Mouse (Mus musculus): ENCODE data around the gene Hivep3.

Hivep3 gene

DNA sequence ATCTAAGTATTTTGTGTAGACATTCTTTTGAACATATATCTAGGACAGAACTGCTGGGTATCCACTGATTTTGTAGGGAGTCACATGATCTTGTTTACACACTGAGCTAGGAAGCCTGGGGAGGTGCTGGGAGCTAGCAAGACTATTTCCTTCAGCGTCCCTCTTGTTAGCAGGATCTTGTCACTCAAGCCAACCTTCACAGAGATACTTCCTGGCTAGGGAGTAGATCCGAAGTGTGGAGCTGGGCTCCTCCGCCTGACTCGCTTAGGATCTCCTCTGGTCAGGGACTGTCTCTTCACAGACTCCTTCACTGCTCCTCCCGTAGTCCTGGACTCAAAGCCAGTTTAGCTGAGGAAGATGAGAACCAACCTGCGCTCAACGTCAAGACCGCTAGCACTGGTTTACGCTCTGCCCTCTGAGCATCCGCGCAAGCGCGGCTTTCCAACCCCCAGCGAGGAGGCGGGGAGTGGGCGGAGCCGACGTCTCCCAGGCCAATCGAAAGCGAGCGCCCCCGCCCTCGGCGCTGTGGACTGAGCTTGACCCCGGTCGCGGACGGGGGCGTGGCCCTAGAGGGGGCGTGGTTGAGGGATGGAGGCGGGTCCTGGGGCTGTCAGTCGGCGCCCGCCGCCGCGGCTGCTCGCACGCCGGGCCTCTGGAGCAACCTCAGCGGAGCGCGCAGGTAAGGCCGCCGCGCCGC, at the start of gene Hivep3:
Gene Hivep3, plus strand, starts transcription at position 601 of the 697 bp plus-strand sequence.
- DNase-seq (ENCODE audit: low spot score): peak; percentile 95

DNA sequence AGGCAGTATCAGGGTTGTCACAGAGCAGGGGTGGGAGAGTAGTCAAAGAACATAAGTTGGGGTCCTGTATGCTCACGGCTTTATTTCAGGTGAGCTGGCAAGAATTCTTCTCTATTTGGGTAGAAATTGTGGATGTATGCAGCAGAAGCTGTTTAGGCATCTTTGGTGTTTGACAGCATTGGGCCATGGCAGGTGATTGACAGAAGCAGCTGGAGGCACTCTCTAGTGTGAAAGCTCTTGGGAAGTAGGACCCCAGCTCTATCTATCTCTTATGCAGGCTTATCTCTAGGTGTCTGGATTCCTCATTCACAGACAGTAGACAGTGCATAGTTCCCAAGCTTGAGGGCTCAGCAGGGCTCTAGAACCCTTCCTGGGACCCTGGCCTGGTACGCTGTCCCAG, 47.8 kb upstream of the Hivep3 start:
- no peak for DNase-seq (ENCODE audit: low spot score)

DNA sequence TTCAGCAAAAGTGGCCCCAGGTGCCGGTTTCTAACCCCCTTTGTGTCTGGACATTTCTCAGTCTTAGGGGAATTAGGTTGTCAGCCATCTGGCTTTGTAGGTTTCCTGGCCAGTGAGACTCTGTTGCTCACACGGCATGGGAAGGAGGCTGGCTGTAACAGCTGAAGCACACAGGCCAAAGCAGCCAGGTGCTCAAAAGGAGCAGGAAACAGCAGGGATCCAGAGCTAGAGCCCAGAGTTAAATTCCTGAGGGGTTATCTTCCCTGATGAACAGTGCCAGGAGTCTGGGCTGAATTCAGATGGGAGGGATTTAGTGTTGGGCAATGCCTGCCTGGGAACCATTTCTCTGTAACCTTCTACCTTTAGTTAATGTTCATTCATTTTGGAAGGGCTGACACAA, 35.2 kb upstream of the Hivep3 start:
- peak; percentile 50 for DNase-seq (ENCODE audit: low spot score)

DNA sequence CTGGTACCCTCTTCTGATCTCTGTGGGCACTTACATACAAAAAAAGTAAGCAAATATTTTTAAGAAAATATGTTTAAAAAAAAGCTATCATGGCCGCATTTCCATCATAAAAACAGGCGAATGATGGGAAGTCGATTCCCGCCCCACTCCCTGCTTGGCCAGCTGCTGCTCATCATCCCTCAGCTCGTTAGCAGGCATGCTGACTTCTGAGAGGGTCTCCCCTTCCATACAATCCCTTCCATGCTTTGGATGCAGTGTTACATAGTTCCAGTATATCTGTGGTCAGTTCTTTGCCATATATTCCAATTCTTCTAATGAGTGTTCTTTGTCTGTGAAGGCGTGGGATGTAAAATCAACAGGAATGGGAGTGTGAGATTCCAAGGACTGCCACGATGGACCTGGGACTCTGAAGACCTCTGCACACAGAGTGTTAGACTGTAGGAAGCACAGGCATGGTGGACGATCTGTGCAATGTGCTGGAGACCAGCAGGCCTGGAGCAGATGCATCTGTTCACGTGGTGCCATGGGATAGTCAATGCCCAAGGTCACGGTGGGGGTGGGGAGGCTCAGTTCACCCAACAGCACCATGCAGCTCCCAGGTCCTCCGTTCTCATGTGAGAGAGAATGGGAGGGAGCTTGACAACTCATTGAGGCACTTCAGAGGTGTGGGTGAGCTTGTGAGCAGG, 32.2 kb upstream of the Hivep3 start:
- no peak for DNase-seq (ENCODE audit: low spot score)

DNA sequence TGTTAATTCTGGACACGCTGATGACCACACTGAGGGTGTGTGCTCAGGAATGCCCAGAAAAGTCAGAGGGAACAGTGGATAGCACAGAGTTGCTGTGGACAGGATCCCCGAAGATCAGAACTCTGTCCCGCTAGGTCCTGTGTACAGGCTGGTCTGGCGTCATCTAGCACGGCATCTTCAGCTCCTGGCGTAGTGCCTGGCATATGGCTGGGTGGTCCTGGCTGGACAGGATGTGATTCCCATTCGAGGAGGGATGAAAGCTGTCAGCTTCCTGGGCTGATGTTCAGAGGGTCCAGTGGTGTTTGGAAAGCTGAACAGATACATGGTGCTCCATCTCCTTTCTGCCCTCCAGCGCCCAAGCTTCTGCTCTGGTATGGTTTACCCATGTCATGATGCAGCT, 29.6 kb upstream of the Hivep3 start:
- DNase-seq (ENCODE audit: low spot score): no peak

DNA sequence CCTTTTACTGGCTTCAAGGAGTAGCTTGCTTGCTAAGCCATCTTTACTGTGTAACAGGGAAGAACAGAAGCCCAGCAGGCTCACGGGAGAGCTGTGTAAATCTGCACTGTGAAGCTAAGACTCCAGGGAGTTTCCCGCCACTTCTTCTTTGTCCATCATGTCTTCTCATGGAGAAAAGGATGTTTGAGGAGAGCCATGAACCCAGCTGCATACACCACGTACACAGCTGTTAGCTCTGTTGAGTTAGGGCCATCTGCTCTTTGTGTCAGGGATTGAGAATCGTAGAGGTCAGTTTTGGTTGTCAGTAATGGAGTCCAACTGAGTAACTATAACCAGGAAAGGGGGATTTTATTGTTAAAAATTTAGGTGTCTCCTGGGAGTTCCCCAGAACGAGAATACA, 26.3 kb upstream of the Hivep3 start:
- no peak for DNase-seq (ENCODE audit: low spot score)

DNA sequence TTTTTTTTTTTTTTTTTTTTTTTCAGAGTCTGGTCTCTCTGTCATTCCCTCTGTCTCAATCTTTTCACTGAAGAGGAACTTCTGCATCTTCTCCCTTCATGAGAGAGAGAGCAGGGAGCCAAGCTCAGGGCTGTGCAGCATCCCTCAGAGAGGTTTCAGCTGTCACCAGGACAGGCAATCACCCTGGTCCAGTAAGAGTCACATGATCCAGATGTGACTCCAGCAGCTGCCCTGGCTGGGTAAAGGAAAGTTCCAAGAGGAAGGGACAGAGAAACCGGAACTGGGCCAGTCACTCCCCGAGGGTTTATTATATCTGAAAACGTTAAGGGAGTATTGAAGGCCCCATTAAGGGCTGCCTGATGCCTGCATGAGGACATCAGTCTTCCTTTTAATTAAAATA, 25.8 kb upstream of the Hivep3 start:
- no peak for DNase-seq (ENCODE audit: low spot score)

DNA sequence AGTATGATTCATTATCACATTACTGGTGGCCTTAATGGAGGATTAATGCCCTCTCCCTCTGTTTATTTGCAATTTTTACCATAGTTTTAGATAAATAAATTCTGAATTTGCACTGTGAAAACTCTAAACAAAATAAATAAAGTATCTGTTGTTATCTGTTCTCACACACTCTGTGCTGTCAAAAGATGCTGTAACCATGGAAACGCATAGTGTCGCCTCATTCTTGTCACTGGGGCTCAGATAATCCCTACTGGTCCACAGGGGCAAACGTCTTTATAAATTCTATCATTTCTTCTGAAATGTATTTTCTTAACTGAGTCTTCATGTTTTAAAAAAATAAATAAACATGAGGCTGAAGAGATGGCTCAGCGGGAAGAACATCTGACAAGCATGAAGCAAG, 23.4 kb upstream of the Hivep3 start:
- no peak for DNase-seq (ENCODE audit: low spot score)

DNA sequence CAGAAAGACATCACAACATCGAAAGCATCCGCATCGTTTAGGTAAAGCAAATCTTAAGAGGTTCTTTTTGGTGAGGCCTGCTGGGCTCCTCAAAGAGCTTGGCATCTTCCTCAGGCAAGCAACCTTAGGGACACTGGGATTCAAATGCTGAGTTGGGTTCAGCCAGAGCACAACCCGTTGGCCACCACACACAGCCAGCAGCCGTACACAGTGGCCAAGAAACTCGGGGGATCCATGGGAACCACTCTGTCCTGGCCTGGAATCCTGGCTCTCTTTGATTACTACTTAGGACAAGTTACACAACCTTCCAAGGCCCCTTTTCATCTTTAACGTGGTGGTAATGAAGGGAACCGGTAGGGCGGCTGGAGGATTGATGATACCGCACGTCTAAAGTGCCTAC, 16.1 kb upstream of the Hivep3 start:
- DNase-seq (ENCODE audit: low spot score): no peak

DNA sequence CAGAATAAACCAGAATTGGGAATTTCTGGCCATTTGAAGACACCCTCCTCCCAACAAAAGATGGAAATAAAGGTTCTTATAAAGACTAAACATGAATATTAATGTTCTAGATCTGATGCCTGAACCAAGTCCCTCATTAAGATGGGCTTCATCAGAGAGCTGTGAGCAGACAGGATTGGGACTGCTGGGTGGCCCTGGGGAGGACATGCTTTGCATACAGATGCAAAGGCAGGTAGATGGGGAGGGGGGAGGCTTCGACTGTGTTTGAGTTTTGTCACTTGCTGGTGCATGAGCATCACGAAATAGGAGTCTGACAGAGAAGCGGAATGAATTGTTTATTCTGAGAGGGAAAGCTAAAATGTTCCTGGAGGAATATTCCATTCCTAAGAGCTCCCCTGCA, 12.1 kb upstream of the Hivep3 start:
- no peak for DNase-seq (ENCODE audit: low spot score)

DNA sequence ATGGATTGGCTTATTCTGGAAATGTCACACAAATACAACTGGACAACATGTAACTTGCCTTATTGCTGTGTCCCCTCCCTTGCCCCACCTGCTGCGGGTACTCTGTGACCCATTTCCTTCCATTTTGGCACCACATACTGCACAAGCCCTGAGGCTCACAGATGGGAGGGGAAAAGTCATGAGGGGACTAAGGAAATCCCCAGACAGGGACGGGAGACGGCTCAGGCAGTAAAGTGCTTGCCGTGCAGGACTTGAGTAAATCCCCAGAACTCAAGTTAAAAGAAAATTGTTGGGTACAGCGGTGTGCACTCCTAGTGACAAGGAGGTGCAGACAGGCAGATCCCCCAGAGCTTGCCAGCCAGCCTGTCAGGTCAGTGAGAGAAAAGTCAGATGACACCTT, 7.5 kb upstream of the Hivep3 start:
- no peak for DNase-seq (ENCODE audit: low spot score)

DNA sequence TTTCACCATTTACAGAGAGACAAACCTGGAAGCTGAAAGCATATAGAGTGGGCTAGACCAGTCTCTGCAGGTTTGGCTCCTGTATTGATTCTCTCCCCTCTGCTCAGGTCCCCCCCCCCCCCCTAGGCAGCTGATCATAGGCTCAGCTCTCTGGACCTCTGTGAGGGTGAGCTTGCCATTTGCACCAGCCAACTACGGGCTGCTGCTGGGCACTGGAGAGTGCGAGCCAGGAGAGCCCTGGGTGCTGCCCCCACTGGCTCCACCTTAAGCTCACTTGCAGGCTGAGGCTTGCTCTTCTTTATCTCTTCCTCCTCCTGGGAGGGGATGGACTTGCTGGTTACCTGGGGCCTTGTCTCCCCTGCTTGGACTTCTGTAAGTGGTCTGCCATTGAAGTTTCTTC, 5.7 kb upstream of the Hivep3 start:
- no peak for DNase-seq (ENCODE audit: low spot score)

DNA sequence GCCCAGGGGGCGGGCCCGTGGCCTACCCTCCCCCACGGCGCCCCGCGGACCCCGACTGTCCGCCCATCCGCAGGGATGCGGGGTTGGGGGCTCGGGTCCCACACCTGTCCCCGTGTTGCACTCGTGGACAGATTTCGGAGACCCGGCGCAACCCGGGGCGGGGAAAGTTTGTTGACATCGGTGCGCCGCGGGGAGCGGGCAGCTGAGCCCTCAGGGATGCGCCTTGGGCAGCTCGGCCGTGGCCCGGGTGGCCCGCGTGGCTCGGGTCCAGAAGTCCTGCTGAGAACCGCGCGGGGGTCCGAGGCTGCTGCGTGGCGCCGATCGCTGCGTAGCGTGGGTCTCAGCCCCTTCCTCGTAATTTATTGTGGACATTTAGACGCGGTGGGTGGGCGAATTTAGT, 358 bp downstream of the Hivep3 start:
- no peak for DNase-seq (ENCODE audit: low spot score)

DNA sequence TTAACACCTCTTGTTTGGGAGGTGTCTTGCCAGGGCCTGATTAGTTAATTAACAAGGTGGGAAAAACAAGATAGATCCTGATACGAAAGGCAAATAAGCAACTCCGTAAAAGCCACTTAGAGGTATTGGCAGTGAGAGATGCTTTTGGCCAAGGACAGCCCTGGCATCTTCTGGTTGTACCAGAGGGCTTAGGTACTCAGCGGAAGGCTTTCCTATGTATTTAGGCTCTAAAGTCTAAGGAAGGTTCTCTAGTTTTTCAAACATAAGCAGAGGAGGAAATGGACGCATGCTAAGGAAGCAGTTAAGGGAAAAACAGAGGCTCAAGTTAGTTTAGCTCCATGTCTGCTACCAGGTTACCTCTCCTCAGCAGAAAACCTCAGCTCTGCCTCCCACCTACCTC, 768 bp downstream of the Hivep3 start:
- DNase-seq (ENCODE audit: low spot score): no peak

DNA sequence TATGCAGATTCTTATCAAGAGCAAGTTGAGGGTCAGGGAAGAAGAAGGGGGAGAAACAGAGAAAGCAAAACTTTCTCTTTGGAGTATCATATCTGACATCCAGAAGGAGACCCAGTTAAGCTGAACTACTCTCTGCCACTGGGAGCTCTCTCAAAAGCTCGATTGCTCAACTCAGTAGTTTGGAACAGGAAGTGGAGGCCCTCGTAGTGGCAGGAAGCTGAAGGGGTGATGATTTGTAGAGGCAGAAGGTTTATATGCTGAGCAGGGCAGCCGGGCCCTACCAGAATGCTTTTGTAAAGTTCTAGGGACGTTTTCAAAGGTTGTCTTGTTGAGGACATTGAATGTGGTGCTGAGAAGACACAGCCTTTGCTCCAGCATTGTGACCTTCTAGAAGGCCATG, 5.1 kb downstream of the Hivep3 start:
- DNase-seq (ENCODE audit: low spot score): peak; percentile 45

DNA sequence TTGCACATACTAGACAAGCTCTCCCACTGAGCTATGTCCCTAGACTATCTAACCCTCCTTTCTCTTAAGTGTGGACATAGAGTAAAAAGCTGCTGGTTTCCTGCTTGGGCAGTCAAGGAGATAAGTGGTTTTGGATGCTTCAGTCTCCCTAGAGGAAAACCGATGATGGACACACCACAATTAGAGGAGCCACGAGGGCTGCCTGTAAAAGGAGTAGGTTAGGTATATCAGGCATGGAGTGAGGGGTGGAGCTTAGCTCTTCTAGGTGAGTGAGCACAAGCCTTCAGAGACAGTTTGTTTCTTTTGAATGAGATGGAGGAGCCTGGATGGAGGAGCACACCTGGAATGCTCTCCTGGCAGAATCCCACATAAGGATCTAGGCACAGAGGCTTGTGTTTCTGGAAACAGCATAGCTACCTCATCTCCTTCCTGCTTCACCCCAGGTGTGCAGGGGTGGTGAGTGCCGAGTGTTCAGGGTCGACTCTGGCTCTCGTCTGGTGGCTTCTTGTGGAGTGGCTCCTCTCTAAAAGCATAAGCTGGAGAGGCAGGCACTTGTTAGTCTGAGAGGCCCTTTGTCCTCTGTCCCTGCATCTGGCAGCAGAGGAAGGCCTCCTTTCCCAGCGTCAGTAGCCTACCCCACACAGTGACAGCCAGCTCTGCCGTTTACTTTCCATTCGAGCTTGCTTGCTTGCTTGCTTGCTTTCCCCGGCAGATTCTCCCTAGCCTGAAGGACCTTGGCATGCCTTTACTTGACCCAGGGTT, 5.9 kb downstream of the Hivep3 start:
- DNase-seq (ENCODE audit: low spot score): no peak

DNA sequence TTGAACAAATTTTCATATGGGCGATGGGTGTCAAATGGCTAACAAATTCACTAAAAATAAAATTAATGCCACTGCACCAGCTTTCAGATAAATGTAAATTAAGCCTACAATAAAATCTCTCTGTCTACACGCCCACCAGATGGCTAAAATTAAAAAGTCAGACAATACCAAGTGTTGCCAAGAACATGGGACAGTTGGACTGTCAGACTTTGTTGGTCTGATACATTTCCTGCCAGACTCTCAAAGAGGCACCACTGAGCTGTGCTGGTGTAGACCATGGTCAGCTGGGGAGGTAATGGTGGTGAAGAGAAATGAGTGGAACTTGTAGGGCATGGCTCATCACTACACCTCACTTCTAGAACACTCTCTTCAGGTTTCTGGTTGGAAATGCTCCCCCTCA, 14.8 kb downstream of the Hivep3 start:
- no peak for DNase-seq (ENCODE audit: low spot score)

DNA sequence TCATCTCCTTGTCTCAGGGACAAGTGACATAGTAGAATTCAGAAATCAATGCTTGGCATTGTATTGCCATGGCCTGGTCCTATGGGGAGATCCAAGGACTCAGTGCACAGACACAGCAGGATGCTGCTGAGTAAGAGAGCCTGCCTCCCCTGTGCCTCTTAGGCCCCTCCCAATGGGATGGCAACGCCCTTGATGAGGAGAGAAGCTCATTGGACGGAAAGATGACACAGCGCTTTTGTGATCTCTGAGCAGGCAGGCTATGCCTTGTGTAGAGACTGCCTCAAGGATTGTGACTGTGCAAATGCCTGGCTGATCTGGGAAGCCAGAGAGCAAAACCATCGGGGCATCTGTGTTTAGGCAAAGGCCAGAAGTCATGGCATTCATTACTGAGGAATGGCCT, 16.6 kb downstream of the Hivep3 start:
- DNase-seq (ENCODE audit: low spot score): no peak

DNA sequence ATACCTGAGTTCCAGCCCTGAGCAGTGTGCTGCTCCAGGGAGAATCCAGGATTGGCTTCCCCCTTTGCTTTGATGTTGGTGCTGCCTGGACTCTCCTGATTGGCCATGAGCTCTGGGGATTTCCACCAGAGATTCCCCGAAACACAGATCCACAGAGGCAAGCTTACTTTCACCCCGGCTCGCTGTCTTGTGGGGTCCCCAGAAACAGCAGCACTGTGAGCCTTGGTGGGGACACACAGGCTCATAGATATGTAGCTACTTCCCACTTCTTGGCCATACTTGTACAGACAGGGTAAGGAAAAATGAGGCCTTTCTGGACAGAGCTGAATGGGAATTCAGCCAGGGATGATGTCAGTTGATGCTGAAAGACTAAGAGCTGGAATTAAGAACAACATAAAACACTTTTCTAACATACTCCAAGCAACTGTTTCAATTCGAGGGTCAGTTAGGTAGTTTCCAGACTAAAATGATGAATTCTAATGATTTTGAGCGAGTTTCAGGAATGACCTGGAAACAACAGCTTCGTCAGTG, 17.2 kb downstream of the Hivep3 start:
- DNase-seq (ENCODE audit: low spot score): peak; percentile 40

DNA sequence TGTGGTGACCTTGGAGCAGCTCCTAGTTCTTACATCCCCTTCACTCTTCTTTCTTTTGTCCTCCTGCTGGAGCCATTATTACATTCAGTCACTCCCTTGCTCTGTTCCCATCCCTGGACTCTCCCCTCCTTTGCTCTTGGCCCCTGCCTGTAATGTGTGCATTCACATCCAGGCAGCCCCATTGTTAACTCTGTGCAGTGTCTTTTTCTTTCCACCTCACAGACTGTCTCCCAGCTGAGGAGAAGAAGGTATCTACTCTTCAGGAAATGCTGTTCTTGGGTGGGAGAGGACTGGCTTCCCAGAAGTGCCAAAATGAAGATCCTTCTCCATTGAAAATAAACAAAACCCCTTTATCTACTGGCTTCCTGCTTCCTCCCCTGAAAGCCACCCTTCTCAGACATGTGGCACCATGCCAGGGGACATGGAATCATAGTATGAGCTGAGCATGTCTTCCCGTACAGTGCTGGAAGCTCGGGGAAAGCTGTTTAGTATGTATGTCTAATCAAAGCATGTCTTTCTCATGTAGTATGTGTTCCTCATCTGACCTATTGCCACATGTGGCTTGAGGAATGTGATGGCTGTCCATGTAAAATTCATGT, 17.9 kb downstream of the Hivep3 start:
- no peak for DNase-seq (ENCODE audit: low spot score)

DNA sequence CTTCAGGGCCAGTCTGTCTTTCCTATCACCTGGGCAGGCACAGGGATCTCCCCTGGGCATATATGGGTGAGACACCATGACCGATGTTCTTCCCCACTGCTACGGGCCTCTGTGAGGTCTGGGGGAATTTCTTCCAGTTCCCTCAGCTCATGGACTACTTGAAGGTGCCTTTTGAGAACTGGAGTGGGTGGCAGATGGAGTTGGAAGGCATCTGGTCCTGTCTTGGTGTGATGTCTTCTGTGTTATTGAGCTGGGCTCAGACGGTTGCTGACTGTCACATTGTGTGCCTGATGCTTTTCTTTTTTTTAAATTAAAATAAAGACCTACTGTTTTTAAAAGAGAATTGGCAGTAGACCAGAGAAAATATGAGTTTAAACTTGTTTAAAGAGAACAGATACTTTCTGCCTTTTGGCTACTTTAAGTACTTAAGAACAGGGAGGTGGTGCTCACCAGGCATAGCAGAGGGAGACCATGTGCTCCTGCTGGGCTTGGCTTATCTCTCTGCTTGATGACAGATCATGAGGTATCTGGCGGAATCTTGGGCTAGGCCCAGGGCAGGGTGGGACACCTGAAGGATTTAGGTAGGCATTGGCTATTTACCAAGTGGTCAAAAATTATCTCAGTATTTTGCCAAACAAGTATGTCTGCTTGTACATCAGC, 26.1 kb downstream of the Hivep3 start:
- DNase-seq (ENCODE audit: low spot score): no peak

DNA sequence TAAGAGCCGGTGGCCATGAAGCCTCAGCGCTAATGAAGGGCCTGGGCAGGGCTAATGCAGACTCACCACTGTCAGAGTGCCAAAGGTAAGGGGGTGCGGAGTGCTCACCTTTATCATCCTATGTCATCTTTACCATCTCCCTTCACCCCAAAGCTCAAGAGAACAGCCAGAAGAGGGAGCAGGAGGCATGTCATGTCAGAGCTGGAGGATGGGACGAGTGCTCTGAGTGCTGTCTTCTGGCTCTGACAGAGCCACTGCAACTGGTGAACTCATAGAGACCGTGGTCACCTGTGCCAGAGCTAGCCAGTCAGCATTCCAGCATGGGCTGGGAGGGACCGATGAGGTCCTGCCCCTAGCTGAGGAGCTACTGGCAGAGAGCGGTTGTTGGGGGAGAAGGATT, 27.2 kb downstream of the Hivep3 start:
- DNase-seq (ENCODE audit: low spot score): peak; percentile 12
